In genomic region chr10:19200311-19200710, GRCm38 (mm10) we compare ENCODE assay signal across 22 mouse cellular contexts.
A peak's percentile ranks its signal among the peaks of the same experiment; 100 is the strongest.
DNase-seq lines count a peak whose midpoint lies in the region; TF ChIP-seq lines count a peak whose summit lies in the region.
"Had no signal": no experiment of that assay in that cellular context is flagged by ENCODE, and none has a peak within 500 bp of the region (broad histone marks: within the 10 kb centered on the region; RNA-seq: fewer than 3 reads in every experiment).

No protein-coding gene starts in this region.

- peak; percentile 37; the same call in 1 of the 2 replicates for TF ChIP-seq EP300 in CH12.LX (IDR thresholded peaks at IDR 0.05; ENCODE audit: low read length)

- no peaks in the 10 kb centered on the region for H3K4me1 ChIP-seq in heart, embryonic 10.5 days
- H3K4me1 ChIP-seq in CH12.LX (ENCODE audit: control insufficient read depth in 1 of 2, insufficient read depth in 2 of 2), result peaks cover 5 to 19% of the 10 kb centered on the region in 2 experiments; a peak in 3 of 4 replicates
- H3K4me1 ChIP-seq: embryonic facial prominence, embryonic 10.5 days; embryonic facial prominence, embryonic 12.5 days; forebrain, embryonic 15.5 days had no signal

- no peak for TF ChIP-seq RAD21 in CH12.LX (IDR thresholded peaks at IDR 0.05; ENCODE audit: low read depth, low read length)

- H3K9me3 ChIP-seq in heart, embryonic 10.5 days, result no peaks in the 10 kb centered on the region
- no peaks in the 10 kb centered on the region for H3K9me3 ChIP-seq in CH12.LX (replicated peaks; ENCODE audit: low read length)
- H3K9me3 ChIP-seq: embryonic facial prominence, embryonic 10.5 days; embryonic facial prominence, embryonic 12.5 days; forebrain, embryonic 12.5 days; forebrain, embryonic 15.5 days; G1E had no signal

- no peak overlapping the region for H3K27ac ChIP-seq in heart, embryonic 10.5 days
- no peak overlapping the region for H3K27ac ChIP-seq in CH12.LX (ENCODE audit: insufficient read depth, low read depth)
- H3K27ac ChIP-seq: embryonic facial prominence, embryonic 10.5 days; embryonic facial prominence, embryonic 12.5 days; forebrain, embryonic 12.5 days; forebrain, embryonic 15.5 days had no signal

- no peak for TF ChIP-seq POLR2A in CH12.LX (IDR thresholded peaks at IDR 0.05; ENCODE audit: low read depth, low read length)

- WGBS in heart, embryonic 10.5 days, result 90% methylated on average over 2 of the region's 2 CpGs

- in situ Hi-C loops in CH12.LX (cut with MboI; ENCODE audit: low pct_ligation_motif_present, low pct_unique_long_range_greater_than_20kb, low sequenced_read_pairs), result no loop called here

- H3K36me3 ChIP-seq in heart, embryonic 10.5 days, result no peaks in the 10 kb centered on the region
- H3K36me3 ChIP-seq in CH12.LX (replicated peaks in 1 of 2; ENCODE audit: control insufficient read depth in 1 of 2, insufficient read depth in 1 of 2, low read length in 1 of 2), result no peaks in the 10 kb centered on the region
- H3K36me3 ChIP-seq: embryonic facial prominence, embryonic 10.5 days; embryonic facial prominence, embryonic 12.5 days; forebrain, embryonic 12.5 days; forebrain, embryonic 15.5 days; G1E had no signal

- no peak overlapping the region for H3K4me2 ChIP-seq in CH12.LX (ENCODE audit: insufficient read depth, low read depth, poor library complexity, severe bottlenecking)
- H3K4me2 ChIP-seq: embryonic facial prominence, embryonic 12.5 days; forebrain, embryonic 12.5 days; forebrain, embryonic 15.5 days had no signal

- no peaks in the 10 kb centered on the region for H3K27me3 ChIP-seq in heart, embryonic 10.5 days (ENCODE audit: insufficient read depth, poor library complexity, severe bottlenecking)
- no peaks in the 10 kb centered on the region for H3K27me3 ChIP-seq in CH12.LX (replicated peaks)
- H3K27me3 ChIP-seq: embryonic facial prominence, embryonic 12.5 days; forebrain, embryonic 12.5 days; forebrain, embryonic 15.5 days had no signal

- H3K79me2 ChIP-seq in CH12.LX (replicated peaks; ENCODE audit: control insufficient read depth, extremely low read depth, insufficient read depth, poor library complexity, severe bottlenecking), result no peaks in the 10 kb centered on the region

- TF ChIP-seq CTCF in CH12.LX (conservative IDR thresholded peaks at IDR 0.05 in 1 of 2, IDR thresholded peaks at IDR 0.05 in 1 of 2; ENCODE audit: low read depth in 2 of 2, low read length in 2 of 2), result no peak

- dilution Hi-C loops in CH12.LX (cut with MboI; ENCODE audit: extremely low pct_ligation_motif_present, extremely low pct_unique_long_range_greater_than_20kb, low sequenced_read_pairs), result no loop called here

- no peak overlapping the region for H3K9ac ChIP-seq in CH12.LX (ENCODE audit: insufficient read depth, low read depth)
- H3K9ac ChIP-seq: embryonic facial prominence, embryonic 12.5 days; forebrain, embryonic 12.5 days; forebrain, embryonic 15.5 days; forebrain, postnatal 0 days had no signal

- H3K4me3 ChIP-seq in heart, embryonic 10.5 days, result no peak overlapping the region
- no peak overlapping the region for H3K4me3 ChIP-seq in CH12.LX (replicated peaks in 1 of 3; ENCODE audit: low read depth in 2 of 3, low read length in 2 of 3, poor library complexity in 1 of 3)
- H3K4me3 ChIP-seq: embryonic facial prominence, embryonic 10.5 days; embryonic facial prominence, embryonic 12.5 days; forebrain, embryonic 12.5 days; forebrain, embryonic 15.5 days had no signal

- DNase-seq in heart, adult 11 months, result peak; percentile 11
- no peak for DNase-seq in heart, embryonic 10.5 days (ENCODE audit: low spot score)
- DNase-seq in CH12.LX (ENCODE audit: extremely low read depth), result no peak
- DNase-seq in Muller cell, postnatal 12 days (ENCODE audit: inconsistent ontology term), result peak; percentile 91
- peak; percentile 25 for DNase-seq in induced T-regulatory cell, adult 2 months (ENCODE audit: low read depth)
- DNase-seq in spleen, postnatal 10 days (ENCODE audit: low spot score in 2 of 2), result no peak
- no peak for DNase-seq in layer of hippocampus, postnatal 36 days
- DNase-seq: adrenal gland, adult 8-10 months; adrenal gland, postnatal 14 days; adrenal gland, postnatal 36 days; cerebellum, adult 11 months; cerebellum, adult 18-20 months; cerebellum, adult 8-10 months; cerebellum, adult 9-11 months; cerebellum, postnatal 14 days; cerebellum, postnatal 36 days; forebrain, postnatal 0 days had no signal

TF ChIP-seq in CH12.LX, 34 proteins besides CTCF, POLR2A, EP300 and RAD21:
- TF ChIP-seq TCF12 (IDR thresholded peaks at IDR 0.05; ENCODE audit: low read depth, low read length) (no peak), ETS1 (conservative IDR thresholded peaks at IDR 0.05; ENCODE audit: low read depth, low read length) (peak; percentile 37; the same call in 1 of the 2 replicates), BHLHE40 (IDR thresholded peaks at IDR 0.05; ENCODE audit: low read depth, low read length) (0 out of 2 replicates have a peak, but pooled peaks have one; percentile 15)
TF ChIP-seq in CH12.LX: peak in this region for 2.

Comparison
In these comparisons a context has a peak if more than half of its experiments do, and no peak if none do; other contexts are left out.
1. DNase-seq: peak in heart, adult 11 months (single experiment), Muller cell, postnatal 12 days (single experiment) and induced T-regulatory cell, adult 2 months (single experiment); none in heart, embryonic 10.5 days (single experiment), CH12.LX (single experiment), spleen, postnatal 10 days (0 of 2) and layer of hippocampus, postnatal 36 days (0 of 2).